Mouse (Mus musculus) hindbrain, postnatal 0 days (tissue): ENCODE data around the gene AC124502.3. TPM values are rescaled to one million over a fixed set of nuclear protein-coding genes. Genes with fewer than 3 reads are reported as not detected.
A peak's percentile ranks its signal among the peaks of the same experiment; 100 is the strongest.

Experiments used
- ATAC-seq: fragments of 200-750 bp; cut with Nextera tagmentation; 2 replicates; pipeline ENCODE4 v1.8.0; 2017; ENCODE audit warnings: mild to moderate bottlenecking, moderate TSS enrichment, moderate library complexity
- DNase-seq: peaks from one replicate; pipeline ENCODE4 v3.0.0-alpha.2; 2015; ENCODE audit warnings: low spot score
- H3K27ac ChIP-seq: fragments of 300-500 bp; sonication (generic); 2 replicates; pipeline ENCODE4 v1.5.1; 2014; ENCODE audit warnings: mild to moderate bottlenecking
- H3K27me3 ChIP-seq: fragments of 300-500 bp; sonication (generic); 2 replicates; pipeline ENCODE4 v1.6.1; 2014; ENCODE audit warnings: low read length, mixed read lengths; ENCODE audit not compliant: insufficient read depth
- H3K36me3 ChIP-seq: fragments of 300-500 bp; sonication (generic); 2 replicates; pipeline ENCODE4 v1.6.1; 2014; ENCODE audit warnings: low read length, mixed read lengths; ENCODE audit not compliant: insufficient read depth
- H3K4me1 ChIP-seq: fragments of 300-500 bp; sonication (generic); 2 replicates; pipeline ENCODE4 v1.6.1; 2014; ENCODE audit warnings: antibody characterized with exemption, low read length, mixed read lengths; ENCODE audit not compliant: insufficient read depth
- H3K4me2 ChIP-seq: fragments of 300-500 bp; sonication (generic); 2 replicates; pipeline ENCODE4 v1.6.1; 2014; ENCODE audit warnings: low read depth, mild to moderate bottlenecking, low read length, moderate library complexity, mixed read lengths
- H3K4me3 ChIP-seq: fragments of 300-500 bp; sonication (generic); 2 replicates; pipeline ENCODE4 v1.5.1; 2014; ENCODE audit warnings: low read length
- H3K9ac ChIP-seq: fragments of 300-500 bp; sonication (generic); replicated peaks from 2 replicates; pipeline ENCODE4 v1.6.1; 2014; ENCODE audit warnings: mild to moderate bottlenecking, low read length, moderate library complexity, mixed read lengths
- H3K9me3 ChIP-seq: fragments of 300-500 bp; sonication (generic); 2 replicates; pipeline ENCODE4 v1.6.1; 2016; ENCODE audit warnings: low read length, mixed read lengths
- CTCF ChIP-seq: IDR thresholded peaks from 2 replicates; pipeline ENCODE4 v1.5.1; 2016; ENCODE audit warnings: antibody characterized with exemption, control low read depth, low read depth
- WGBS: fragments of 180-500 bp; shearing (Covaris S2); extraction: QIAGEN DNeasy Blood & Tissue Kit; methylation state at CpG from one replicate; pipeline ENCODE4 v1.1.7; 2014; 5-methylcytosine and 5-hydroxymethylcytosine counted together
- polyA plus RNA-seq: library from polyadenylated mRNA; unstranded; fragments of >200 nt; fragmentation: Nextera tagmentation; extraction: Ambion mirVana; gene quantifications from 2 replicates; pipeline ENCODE4 v1.2.1, GENCODE M21; 2015
- total RNA-seq: library from RNA; depleted of rRNA; stranded (reverse); fragments of >200 nt; gene quantifications from 2 replicates; pipeline ENCODE4 v1.2.3, GENCODE M21; 2014

AC124502.3 gene
- total and polyA plus RNA-seq, 2 experiments from 2014 or later, result 2.4 to 4.5 TPM

GRCm38 (mm10) chr19:5071077-5071476 is 32.4 kb downstream of the AC124502.3 start:
- no peaks in the 10 kb centered on the region for H3K27me3 ChIP-seq
- H3K27ac ChIP-seq, result no peak overlapping the region
- no peak for ATAC-seq

GRCm38 (mm10) chr19:5071545-5072369 is 33.1 kb downstream of the AC124502.3 start:
- ATAC-seq (peak; percentile 64), DNase-seq (peak; percentile 79)
- WGBS, result under 1% methylated on average over 40 of the region's 40 CpGs
- no peaks in the 10 kb centered on the region for H3K9me3 ChIP-seq
- no peak for TF ChIP-seq CTCF
- no peaks in the 10 kb centered on the region for H3K36me3 ChIP-seq
- 0 out of 2 replicates have a peak overlapping the region, but pooled peaks have one; percentile 4 for H3K27ac ChIP-seq
- H3K9ac ChIP-seq, result peak overlapping the region; percentile 40
- peak overlapping the region; percentile 80 for H3K4me2 ChIP-seq
- peak overlapping the region; percentile 41 for H3K4me3 ChIP-seq
- no peaks in the 10 kb centered on the region for H3K27me3 ChIP-seq
- peaks cover 9% of the 10 kb centered on the region; the same call in 1 of the 2 replicates for H3K4me1 ChIP-seq

More at GRCm38 (mm10) chr19:5071077-5071476, 32.4 kb downstream of the AC124502.3 start:
- Histone ChIP-seq H3K36me3 (no peaks in the 10 kb centered on the region), H3K4me2 (peak overlapping the region; percentile 80), H3K9ac (peak overlapping the region; percentile 40; the same call in 1 of the 2 replicates), H3K4me1 (peaks cover 9% of the 10 kb centered on the region; the same call in 1 of the 2 replicates), H3K9me3 (no peaks in the 10 kb centered on the region), H3K4me3 (peak overlapping the region; percentile 41)
- TF ChIP-seq CTCF, result no peak
- WGBS, result 15% methylated on average over 11 of the region's 11 CpGs
- DNase-seq, result no peak

GRCm38 (mm10) chr19:5072389-5073019 is 33.8 kb downstream of the AC124502.3 start:
- Histone ChIP-seq H3K4me3 (peak overlapping the region; percentile 41), H3K27ac (no peak overlapping the region), H3K36me3 (no peaks in the 10 kb centered on the region), H3K9me3 (no peaks in the 10 kb centered on the region), H3K9ac (peak overlapping the region; percentile 40), H3K4me2 (peak overlapping the region; percentile 80), H3K4me1 (peaks cover 9% of the 10 kb centered on the region; the same call in 1 of the 2 replicates), H3K27me3 (no peaks in the 10 kb centered on the region)
- no peak for TF ChIP-seq CTCF
- WGBS, result 3% methylated on average over 20 of the region's 20 CpGs
- DNase-seq (peak; percentile 34), ATAC-seq (peak; percentile 11; the same call in 1 of the 2 replicates)

- H3K4me1 ChIP-seq, result peaks cover 7% of the 10 kb centered on the region; the same call in 1 of the 2 replicates
- H3K9ac ChIP-seq, result no peak overlapping the region
- WGBS, result 2% methylated on average over 15 of the region's 15 CpGs
- ATAC-seq (no peak), DNase-seq (peak; percentile 81)
- H3K27me3 ChIP-seq, result no peaks in the 10 kb centered on the region
- H3K27ac ChIP-seq, result no peak overlapping the region
- H3K4me3 ChIP-seq, result 0 out of 2 replicates have a peak overlapping the region, but pooled peaks have one; percentile 9
- no peaks in the 10 kb centered on the region for H3K9me3 ChIP-seq
- H3K4me2 ChIP-seq, result peak overlapping the region; percentile 80
- H3K36me3 ChIP-seq, result no peaks in the 10 kb centered on the region
- TF ChIP-seq CTCF, result peak; percentile 68
These were observed 34.3 kb downstream of the AC124502.3 start for GRCm38 (mm10) chr19:5073028-5073427.

GRCm38 (mm10) chr19:5073518-5073917 is 34.8 kb downstream of the AC124502.3 start:
- no peak overlapping the region for H3K4me2 ChIP-seq
- no peak overlapping the region for H3K4me3 ChIP-seq
- no peak overlapping the region for H3K9ac ChIP-seq
- H3K27ac ChIP-seq, result no peak overlapping the region
- H3K4me1 ChIP-seq, result peaks cover 3% of the 10 kb centered on the region; the same call in 1 of the 2 replicates
- TF ChIP-seq CTCF, result no peak
- H3K36me3 ChIP-seq, result no peaks in the 10 kb centered on the region
- DNase-seq, result no peak
- ATAC-seq, result no peak
- 45% methylated on average over 5 of the region's 5 CpGs for WGBS
- no peaks in the 10 kb centered on the region for H3K27me3 ChIP-seq
- H3K9me3 ChIP-seq, result no peaks in the 10 kb centered on the region

- Histone ChIP-seq H3K36me3 (no peaks in the 10 kb centered on the region), H3K4me2 (no peak overlapping the region), H3K27ac (no peak overlapping the region), H3K9ac (no peak overlapping the region), H3K4me3 (no peak overlapping the region), H3K27me3 (no peaks in the 10 kb centered on the region), H3K4me1 (no peaks in the 10 kb centered on the region), H3K9me3 (no peaks in the 10 kb centered on the region)
- TF ChIP-seq CTCF, result no peak; the same call in 1 of the 2 replicates
- WGBS, result 88% methylated on average over 1 of the region's 1 CpGs
- DNase-seq (no peak), ATAC-seq (no peak)
These were observed 40.6 kb downstream of the AC124502.3 start for GRCm38 (mm10) chr19:5079279-5079678.
